Mouse (Mus musculus) left cerebral cortex, adult 11 months (tissue): ENCODE data around the gene Prune2.

Experiments
- DNase-seq: peaks from one replicate; pipeline ENCODE4 v3.0.0; 2022; ENCODE audit warnings: low spot score

Gene Prune2

DNA sequence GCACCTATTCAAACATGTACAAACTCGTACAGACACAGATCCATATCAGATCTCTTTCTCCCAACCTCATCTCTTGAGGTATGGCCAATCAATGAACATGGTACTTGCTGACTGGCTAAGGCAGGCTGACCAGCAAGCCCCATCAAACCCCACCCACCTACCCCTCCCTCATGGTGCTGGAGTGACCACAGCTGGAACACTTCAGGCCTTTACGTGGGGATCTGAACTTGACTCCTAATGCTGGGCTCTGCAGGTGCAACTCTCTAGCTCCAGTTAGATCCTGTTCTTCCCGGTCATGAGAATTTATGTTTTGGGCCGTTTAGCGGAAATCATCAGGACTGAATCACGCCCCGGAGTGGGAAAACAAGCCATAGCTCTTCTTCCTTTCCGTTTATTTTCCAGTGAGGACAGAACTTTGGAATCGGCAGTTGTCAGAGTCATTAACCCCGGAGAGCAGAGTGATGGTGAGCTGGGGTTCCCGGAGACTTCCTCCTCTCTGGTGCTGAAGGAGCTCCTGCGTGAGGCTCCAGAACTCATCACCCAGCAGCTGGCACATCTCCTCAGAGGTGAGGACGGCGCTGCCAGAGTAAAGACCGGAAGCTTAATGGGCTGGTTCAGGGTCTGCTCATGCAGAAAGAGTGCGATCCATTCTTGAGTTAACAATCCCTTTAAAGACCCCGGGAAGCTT lies 50.4 kb downstream of the Prune2 start:
- no peak for DNase-seq

GRCm38 (mm10) chr19:17011261-17011995 lies 55.5 kb downstream of the Prune2 start:
- DNase-seq = peak; percentile 11

- DNase-seq = no peak
Measured at GRCm38 (mm10) chr19:17013085-17013484, 57.2 kb downstream of the Prune2 start.

DNA sequence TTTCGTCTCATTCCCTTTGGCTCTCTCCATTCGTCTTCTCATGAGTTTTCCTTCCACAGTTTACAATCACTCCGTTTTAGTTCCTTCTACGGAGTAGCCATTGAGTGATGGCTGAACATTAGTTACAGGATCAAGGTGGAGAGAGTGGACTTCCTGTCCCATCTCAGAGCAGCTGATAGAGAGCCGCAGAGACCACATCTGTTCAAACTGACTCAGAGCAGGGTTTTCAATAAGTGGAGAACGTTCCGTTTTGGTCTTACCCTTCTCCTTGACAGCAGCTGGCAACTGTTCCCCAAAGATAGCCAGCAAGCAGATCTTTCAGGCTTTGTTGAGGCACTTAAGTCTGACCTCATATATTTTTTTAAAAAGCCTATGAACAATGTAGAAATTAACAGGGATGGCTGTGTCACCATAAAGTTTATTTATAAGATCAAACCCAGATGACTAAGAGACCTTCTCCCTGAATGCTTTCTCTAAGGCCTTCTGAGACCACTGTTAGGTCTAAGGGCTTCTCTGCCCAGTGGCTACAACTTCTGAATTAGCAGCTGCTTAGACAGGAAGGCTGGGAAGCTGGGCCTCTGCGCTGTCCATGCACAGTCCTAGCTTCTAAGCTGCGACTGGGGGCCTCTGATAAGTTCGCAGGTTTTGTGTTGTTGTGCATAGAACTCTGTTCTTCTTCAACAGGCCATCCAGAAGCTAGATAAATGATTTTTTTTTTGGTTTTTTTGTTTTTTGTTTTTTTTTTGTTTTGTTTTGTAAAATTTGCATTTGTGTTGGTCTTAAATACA lies 58.6 kb downstream of the Prune2 start:
- no peak for DNase-seq

- no peak for DNase-seq
Measured at GRCm38 (mm10) chr19:17024748-17025147, 68.8 kb downstream of the Prune2 start.

DNA sequence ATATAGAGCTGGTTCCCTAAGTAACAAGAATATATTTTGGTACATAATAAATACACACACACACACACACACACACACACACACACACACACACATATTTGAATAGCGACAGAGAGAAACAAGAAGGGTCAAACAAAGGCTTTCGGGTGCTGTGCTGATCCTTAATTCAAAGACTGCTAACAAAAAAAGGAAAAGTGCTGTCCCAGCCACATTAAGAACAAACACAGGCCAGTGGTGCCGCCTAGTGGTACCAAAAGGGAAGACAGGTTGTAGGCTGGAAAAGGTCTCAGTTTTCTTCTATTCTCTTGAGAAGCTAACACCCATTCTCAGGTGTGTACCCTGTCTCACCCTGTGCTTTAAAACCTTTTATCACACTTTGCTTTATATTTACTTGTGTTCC lies 74.4 kb downstream of the Prune2 start:
- no peak for DNase-seq

DNA sequence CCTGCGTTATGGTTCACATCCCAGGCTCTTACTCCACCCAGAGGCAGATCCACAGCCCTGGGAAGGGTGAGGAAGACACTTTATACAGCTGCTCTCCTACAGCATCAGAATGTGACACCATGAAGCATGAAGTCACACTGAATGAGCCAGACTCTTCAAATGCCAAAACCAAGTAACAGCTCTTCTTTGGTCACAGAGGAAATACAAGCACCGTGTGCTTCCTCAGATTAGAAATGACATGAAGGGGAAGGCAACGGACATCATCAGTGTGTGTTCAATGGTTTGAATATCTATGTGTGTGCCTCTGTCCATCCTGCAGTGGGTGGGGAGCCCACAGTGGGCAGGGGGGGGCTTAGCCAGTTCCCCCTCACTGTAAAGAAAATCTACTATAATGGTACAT lies 76.4 kb downstream of the Prune2 start:
- DNase-seq = no peak

- DNase-seq = no peak
Measured at GRCm38 (mm10) chr19:17046961-17047360, 91.0 kb downstream of the Prune2 start.

DNA sequence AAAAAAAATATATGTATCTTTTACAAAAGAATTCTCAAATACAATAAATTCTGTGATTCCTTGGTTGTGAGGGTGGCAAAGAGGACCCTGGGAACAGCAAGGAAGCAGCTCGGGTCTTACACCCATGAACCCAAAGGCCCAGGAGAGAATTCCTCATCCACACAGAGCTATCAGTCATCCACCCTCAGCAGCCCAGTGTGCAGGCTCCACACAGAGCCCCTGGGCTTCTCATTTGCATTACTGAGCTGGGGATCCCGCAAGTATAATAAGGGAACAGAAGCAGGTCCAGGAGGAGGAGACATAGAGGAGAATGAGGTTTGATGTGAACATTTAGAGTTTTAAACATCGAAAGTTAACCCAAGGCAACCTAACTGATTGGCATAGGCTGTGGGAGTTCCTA lies 100.0 kb downstream of the Prune2 start:
- DNase-seq = no peak

GRCm38 (mm10) chr19:17060106-17060505 lies 104.2 kb downstream of the Prune2 start:
- no peak for DNase-seq

- no peak for DNase-seq
Measured at GRCm38 (mm10) chr19:17064421-17064820, 108.5 kb downstream of the Prune2 start.

DNA sequence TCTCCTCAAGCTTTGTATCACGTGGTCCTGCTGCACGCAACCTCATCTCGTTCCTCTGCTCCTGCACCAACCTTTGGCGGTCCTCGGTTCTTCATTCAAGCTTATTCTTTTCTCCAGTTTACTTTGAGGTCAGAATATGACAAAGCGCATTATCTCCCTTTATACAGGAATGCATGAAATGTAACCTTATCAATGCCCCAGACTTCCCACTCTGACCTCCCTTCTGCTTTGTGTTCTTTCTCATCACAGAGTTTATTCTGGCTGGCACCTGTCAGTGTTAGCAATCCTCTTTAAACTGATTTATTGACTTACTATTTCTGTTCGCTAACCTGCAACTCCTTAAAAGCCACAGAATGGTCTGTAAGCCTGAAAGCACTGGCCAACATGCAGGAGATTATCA lies 113.1 kb downstream of the Prune2 start:
- DNase-seq = no peak

DNA sequence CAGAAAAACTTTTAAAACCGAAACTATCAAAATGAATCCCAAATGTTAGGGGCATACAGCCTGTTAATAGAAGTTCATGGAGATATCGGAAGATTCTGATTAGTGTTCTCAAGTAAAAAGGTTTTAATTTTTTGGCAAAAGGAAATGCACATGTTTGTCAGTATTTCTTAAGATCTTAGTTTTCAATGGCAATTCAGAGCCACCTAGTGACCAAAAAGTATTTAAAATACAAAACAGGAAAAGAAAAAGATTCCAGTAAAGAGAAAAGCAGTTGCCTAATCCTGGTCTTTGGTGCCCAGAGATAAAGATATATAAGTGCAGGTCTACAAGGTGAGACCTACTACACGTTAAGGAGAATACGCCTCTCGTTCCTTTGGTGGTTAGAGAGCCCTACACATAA lies 115.3 kb downstream of the Prune2 start:
- DNase-seq = no peak

DNA sequence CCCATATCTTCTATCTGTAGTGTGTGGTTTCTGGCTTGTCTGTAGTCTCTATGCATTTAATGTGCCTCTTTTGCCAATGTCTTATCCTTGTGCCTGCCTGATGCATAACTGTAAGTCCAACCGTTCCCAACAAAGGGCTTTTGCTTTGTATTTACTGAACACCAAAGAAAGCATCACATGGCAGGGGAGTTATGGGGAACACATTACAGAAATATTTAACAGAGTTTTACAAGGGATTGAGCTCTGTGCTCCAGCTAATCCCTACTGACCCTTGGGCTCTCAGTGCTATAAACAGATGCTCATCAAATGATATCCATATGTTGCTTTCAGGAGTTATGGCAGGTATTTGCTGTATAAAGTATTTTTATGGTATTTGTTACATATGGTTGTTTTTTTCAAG lies 116.3 kb downstream of the Prune2 start:
- DNase-seq = no peak

- no peak for DNase-seq
Measured at GRCm38 (mm10) chr19:17078643-17079316, 122.9 kb downstream of the Prune2 start.

DNA sequence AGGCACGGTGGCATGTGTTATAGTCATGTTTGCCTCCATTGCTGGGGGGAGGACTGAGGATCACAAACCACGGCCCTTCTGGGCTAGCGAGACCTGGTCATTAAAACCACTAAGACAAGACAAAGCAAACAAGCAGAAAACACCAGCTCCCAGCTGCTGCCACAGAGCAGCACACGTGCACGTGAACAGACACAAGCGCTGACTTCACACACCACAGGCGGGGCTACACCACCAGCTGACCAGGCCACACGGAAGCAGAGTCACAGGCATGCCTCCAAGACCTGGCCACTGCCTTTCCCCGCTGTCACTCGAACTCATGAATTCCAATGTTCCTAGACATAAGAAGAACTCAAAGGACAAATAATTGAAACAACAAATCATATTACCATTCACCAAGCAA lies 125.5 kb downstream of the Prune2 start:
- no peak for DNase-seq

DNA sequence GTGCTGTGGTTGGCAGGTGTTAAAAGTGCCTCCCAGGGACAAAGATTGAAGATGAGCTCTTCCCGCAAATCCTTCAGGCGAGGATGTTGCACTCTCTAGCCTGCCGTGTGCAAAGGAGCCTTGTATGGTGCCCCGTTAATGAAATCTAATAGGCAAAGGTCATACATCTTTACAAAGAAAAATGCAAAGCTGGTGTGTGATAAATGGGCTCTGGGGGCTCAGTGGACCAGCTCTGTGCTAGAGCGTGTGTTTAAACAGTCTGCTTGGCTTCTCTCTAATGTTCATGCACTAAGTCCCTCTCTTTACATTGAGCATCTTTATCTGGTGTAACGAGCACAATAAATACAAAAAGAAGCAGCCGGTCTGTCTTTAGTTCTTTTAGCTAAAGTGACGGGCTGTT lies 138.1 kb downstream of the Prune2 start:
- no peak for DNase-seq

- no peak for DNase-seq
Measured at GRCm38 (mm10) chr19:17096338-17096737, 140.4 kb downstream of the Prune2 start.

- no peak for DNase-seq
Measured at GRCm38 (mm10) chr19:17097210-17097609, 141.3 kb downstream of the Prune2 start.

DNA sequence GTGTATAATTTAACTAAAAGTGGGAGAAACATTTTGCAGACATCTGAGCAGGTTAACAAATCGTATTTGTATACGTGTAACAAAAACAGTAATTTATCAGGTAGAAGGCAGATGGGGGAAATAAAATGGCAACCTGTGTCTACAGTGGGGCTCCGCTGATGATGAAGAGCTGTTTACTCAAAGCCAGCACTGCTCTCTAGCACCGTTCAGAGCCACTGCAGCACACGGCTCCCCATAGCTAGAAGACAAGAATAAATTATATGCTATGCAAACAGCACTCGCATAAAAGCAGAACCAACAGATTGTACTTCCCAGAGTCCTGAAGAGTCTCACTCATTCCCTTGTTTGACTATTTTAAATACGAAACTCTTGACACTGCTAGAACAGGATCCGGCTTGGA lies 152.9 kb downstream of the Prune2 start:
- no peak for DNase-seq

DNA sequence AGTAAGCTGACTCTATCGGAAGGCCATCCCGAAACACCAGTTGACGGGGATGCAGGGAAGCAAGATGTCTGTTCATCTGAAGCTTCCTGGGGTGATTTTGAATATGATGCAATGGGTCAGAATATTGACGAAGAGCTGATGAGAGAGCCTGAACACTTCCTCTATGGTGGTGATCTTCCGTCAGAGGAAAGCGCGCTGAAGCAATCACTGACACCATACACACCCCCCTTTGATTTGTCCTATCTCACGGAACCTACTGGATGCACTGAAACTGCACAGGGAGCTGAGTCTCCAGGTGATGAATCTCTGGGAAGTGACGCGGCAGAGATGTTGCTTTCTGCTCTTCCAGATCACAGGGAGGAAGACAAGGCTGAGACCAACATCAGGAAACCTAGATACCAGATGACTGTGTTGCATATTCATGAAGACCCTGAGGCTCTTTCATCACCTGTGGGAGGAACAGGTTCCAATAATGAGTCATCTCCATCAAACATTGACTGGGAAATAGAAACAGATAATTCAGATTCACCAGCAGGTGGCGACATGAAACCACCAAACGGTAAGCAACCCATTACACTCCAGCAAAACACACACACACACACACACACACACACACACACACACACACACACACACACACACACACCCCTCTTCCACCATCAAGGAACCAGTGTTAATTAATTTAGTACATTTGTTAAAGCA lies 168.3 kb downstream of the Prune2 start:
- peak; percentile 55 for DNase-seq

GRCm38 (mm10) chr19:17125380-17125779 lies 169.5 kb downstream of the Prune2 start:
- no peak for DNase-seq
